Mouse (Mus musculus) cortical plate, adult 2 months (tissue): ENCODE data around the gene Rab37.

Experiments
- CTCF ChIP-seq: fragments of 200-500 bp; IDR thresholded peaks from 2 replicates; pipeline ENCODE4 v1.5.1; 2011; ENCODE audit warnings: mild to moderate bottlenecking, control low read depth, low read length; ENCODE audit not compliant: insufficient read depth; ENCODE audit errors: extremely low read depth
- POLR2A ChIP-seq: fragments of 200-500 bp; IDR thresholded peaks from 2 replicates; pipeline ENCODE4 v1.6.1; 2011; ENCODE audit warnings: mild to moderate bottlenecking, low read length, control low read depth; ENCODE audit not compliant: insufficient read depth; ENCODE audit errors: extremely low read depth

DNA sequence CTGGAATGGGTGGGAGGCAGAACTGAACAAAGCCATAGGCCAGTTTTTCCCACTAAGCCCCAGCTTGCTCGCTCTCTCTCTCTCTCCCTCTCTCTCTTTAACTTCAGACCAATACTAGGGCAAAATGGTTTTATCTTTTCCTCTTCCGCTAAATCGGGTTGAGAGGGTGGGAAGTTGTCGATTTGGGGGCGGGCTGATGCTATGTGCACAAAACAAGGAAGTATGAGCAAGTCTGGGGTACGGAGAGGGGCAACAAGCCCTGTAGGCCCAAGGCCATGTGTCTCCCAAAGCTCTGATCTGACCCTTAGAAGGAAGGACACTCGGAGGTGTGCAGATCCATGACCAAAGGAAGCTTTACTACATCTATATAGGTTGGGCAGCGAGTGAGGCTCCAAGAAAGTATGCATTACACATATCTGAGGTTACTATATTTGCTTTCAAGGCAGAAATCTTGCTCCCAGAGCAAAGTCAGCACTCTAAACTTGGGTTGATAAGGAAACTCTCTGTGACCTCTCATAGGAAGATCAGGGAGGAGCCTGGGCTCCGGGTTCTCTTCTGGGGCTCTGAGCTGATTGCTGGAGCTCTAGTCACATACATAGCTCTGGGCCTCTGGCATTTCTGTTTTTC, 70.5 kb downstream of the Rab37 start:
- TF ChIP-seq CTCF, result no peak
- no peak for TF ChIP-seq POLR2A
